ENCODE assay signal across 8 mouse cellular contexts in the genomic region with DNA sequence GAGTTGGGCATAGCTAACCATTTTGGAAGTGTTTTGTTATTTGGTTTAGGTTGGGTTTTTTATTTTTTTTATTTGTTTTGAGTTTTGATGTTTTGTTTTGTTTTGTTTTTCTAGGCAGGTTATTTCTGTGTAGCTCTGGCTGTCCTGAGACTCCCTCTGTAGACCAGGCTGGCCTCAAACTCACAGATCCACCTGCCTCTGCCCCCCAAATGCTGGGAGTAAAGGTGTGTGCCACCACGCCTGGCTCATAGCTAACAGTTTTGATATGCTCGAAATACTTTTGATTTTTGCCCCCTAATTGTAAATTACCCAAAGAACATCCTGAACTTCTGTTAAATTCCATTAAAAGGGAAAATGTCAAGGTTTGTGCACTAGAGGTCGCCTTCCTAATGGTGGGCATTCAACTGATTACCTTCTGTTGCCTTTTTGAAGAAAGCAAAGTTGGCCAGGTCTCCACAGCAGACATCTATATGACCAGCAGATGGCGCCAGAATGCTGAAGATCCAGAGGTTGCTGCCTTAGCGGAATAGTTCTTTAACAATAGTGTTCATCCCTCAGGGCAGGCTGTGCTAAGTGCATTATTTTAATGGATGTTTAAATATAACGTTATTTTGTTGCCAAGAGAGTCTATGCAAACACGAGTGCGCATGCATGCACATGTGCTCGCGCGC.
DNase-seq lines count a peak whose midpoint lies in the region; ATAC-seq and TF ChIP-seq lines count a peak whose summit lies in the region.

No protein-coding gene starts in this region.

- ATAC-seq in monocyte, adult 5-6 weeks (replicated peaks; ENCODE audit: insufficient number of reproducible peaks, low FRiP score, low TSS enrichment, poor library complexity, severe bottlenecking), result no peak
- peak; percentile 100 for ATAC-seq in common myeloid progenitor, adult 5-6 weeks (replicated peaks; ENCODE audit: low read depth, poor library complexity, severe bottlenecking)
- peak; percentile 86 for ATAC-seq in intestine, embryonic 15.5 days

- H3K4me3 ChIP-seq in intestine, embryonic 15.5 days (replicated peaks), result no peak overlapping the region
- H3K4me3 ChIP-seq in small intestine, adult 2 months (ENCODE audit: low read depth, low read length), result no peak overlapping the region

- no peaks in the 10 kb centered on the region for H3K4me1 ChIP-seq in intestine, embryonic 15.5 days (replicated peaks)
- H3K4me1 ChIP-seq in small intestine, adult 2 months (ENCODE audit: control insufficient read depth, insufficient read depth, insufficient read length, low read length), result no peaks in the 10 kb centered on the region

- H3K9me3 ChIP-seq in intestine, embryonic 15.5 days, result no peaks in the 10 kb centered on the region

- peak; percentile 58; the same call in 1 of the 2 replicates for TF ChIP-seq CTCF in small intestine, adult 2 months (IDR thresholded peaks at IDR 0.05; ENCODE audit: extremely low read depth, insufficient read length, insufficient replicate concordance, low read depth, low read length)

- H3K36me3 ChIP-seq in intestine, embryonic 15.5 days, result no peaks in the 10 kb centered on the region
- H3K36me3 ChIP-seq in small intestine, adult 2 months (ENCODE audit: control insufficient read depth, insufficient read depth, low read length), result no peaks in the 10 kb centered on the region

- no peaks in the 10 kb centered on the region for H3K27me3 ChIP-seq in intestine, embryonic 15.5 days (replicated peaks)
- no peaks in the 10 kb centered on the region for H3K27me3 ChIP-seq in small intestine, adult 2 months (ENCODE audit: control insufficient read depth, insufficient read depth, low read length)

- DNase-seq in monocyte, adult 2 months (ENCODE audit: low read depth in 1 of 2, low spot score in 2 of 2), result peak; percentile 1 to 3
- peak; percentile 61 for DNase-seq in gastrocnemius, postnatal 10 days
- DNase-seq in left cerebral cortex, adult 9 months (ENCODE audit: low spot score in 2 of 2), result peak; percentile 19 to 73
- DNase-seq in mesoderm, embryonic 11.5 days (ENCODE audit: low read depth, low spot score), result peak; percentile 87

- no peak for TF ChIP-seq POLR2A in small intestine, adult 2 months (IDR thresholded peaks at IDR 0.05; ENCODE audit: low read depth, low read length)

- H3K4me2 ChIP-seq in intestine, embryonic 15.5 days (replicated peaks), result no peak overlapping the region

- H3K27ac ChIP-seq in intestine, embryonic 15.5 days, result no peak overlapping the region
- no peak overlapping the region for H3K27ac ChIP-seq in small intestine, adult 2 months (ENCODE audit: insufficient read depth, low read depth, low read length)

- H3K9ac ChIP-seq in intestine, embryonic 15.5 days, result no peak overlapping the region

- WGBS in intestine, embryonic 15.5 days, result 40% methylated on average over 11 of the region's 11 CpGs
- 41% methylated on average over 11 of the region's 11 CpGs for WGBS in small intestine, adult 2 months

Comparison
In these comparisons a context has a peak if more than half of its experiments do, and no peak if none do; other contexts are left out.
1. DNase-seq: peak in every context shown above with its lines; median percentile 87 in mesoderm, embryonic 11.5 days; 61 in gastrocnemius, postnatal 10 days; 46 in left cerebral cortex, adult 9 months; 2 in monocyte, adult 2 months.